9 mouse cellular contexts compared by ENCODE assay signal in genomic region chr19:45036867-45037266, GRCm38 (mm10). TPM values are rescaled to one million over a fixed set of nuclear protein-coding genes. Genes with fewer than 3 reads are reported as not detected.
DNase-seq lines count a peak whose midpoint lies in the region; ATAC-seq and TF ChIP-seq lines count a peak whose summit lies in the region.
"Had no signal": no experiment of that assay in that cellular context is flagged by ENCODE, and none has a peak within 500 bp of the region (broad histone marks: within the 10 kb centered on the region; RNA-seq: fewer than 3 reads in every experiment).

No protein-coding gene starts in this region.

- H3K9ac ChIP-seq in forebrain, embryonic 11.5 days (ENCODE audit: low read length) = no peak overlapping the region
- no peak overlapping the region for H3K9ac ChIP-seq in forebrain, embryonic 15.5 days (replicated peaks)
- no peak overlapping the region for H3K9ac ChIP-seq in liver, embryonic 14.5 days (replicated peaks)
- no peak overlapping the region for H3K9ac ChIP-seq in stomach, postnatal 0 days (ENCODE audit: low read length)
- H3K9ac ChIP-seq: neural tube, embryonic 13.5 days had no signal

- H3K4me2 ChIP-seq in forebrain, embryonic 11.5 days (ENCODE audit: low read depth, low read length, severe bottlenecking) = no peak overlapping the region
- no peak overlapping the region for H3K4me2 ChIP-seq in forebrain, embryonic 15.5 days (replicated peaks)
- H3K4me2 ChIP-seq in liver, embryonic 14.5 days (ENCODE audit: low read depth) = no peak overlapping the region
- no peak overlapping the region for H3K4me2 ChIP-seq in stomach, postnatal 0 days (replicated peaks; ENCODE audit: low read depth)
- H3K4me2 ChIP-seq: neural tube, embryonic 13.5 days had no signal

- no peaks in the 10 kb centered on the region for H3K36me3 ChIP-seq in forebrain, embryonic 11.5 days (ENCODE audit: control insufficient read depth, insufficient read depth, low read length)
- no peaks in the 10 kb centered on the region for H3K36me3 ChIP-seq in forebrain, embryonic 15.5 days
- H3K36me3 ChIP-seq in thymus, adult 2 months (ENCODE audit: control insufficient read depth, insufficient read depth, low read length) = no peaks in the 10 kb centered on the region
- H3K36me3 ChIP-seq in liver, embryonic 14.5 days (replicated peaks; ENCODE audit: control insufficient read depth, insufficient read depth, low read depth) = no peaks in the 10 kb centered on the region
- no peaks in the 10 kb centered on the region for H3K36me3 ChIP-seq in stomach, postnatal 0 days (ENCODE audit: control insufficient read depth, insufficient read depth, low read length)
- H3K36me3 ChIP-seq: neural tube, embryonic 13.5 days had no signal

- 0 out of 2 replicates have a peak, but pooled peaks cover 4% of the 10 kb centered on the region for H3K4me1 ChIP-seq in forebrain, embryonic 11.5 days (replicated peaks; ENCODE audit: control insufficient read depth, insufficient read depth, low read length)
- no peaks in the 10 kb centered on the region; the same call in 1 of the 2 replicates for H3K4me1 ChIP-seq in forebrain, embryonic 15.5 days
- 0 out of 2 replicates have a peak, but pooled peaks cover 4% of the 10 kb centered on the region for H3K4me1 ChIP-seq in thymus, adult 2 months (replicated peaks; ENCODE audit: control insufficient read depth, insufficient read depth, low read length)
- no peaks in the 10 kb centered on the region for H3K4me1 ChIP-seq in liver, embryonic 14.5 days (replicated peaks; ENCODE audit: control insufficient read depth in 2 of 2, insufficient read depth in 2 of 2, low read length in 1 of 2)
- H3K4me1 ChIP-seq in stomach, postnatal 0 days (replicated peaks; ENCODE audit: control insufficient read depth, insufficient read depth) = no peaks in the 10 kb centered on the region; the same call in 1 of the 2 replicates

- H3K27me3 ChIP-seq in forebrain, embryonic 11.5 days (ENCODE audit: control insufficient read depth, insufficient read depth, low read length) = peaks cover 3% of the 10 kb centered on the region; the same call in 1 of the 2 replicates
- no peaks in the 10 kb centered on the region; the same call in 1 of the 2 replicates for H3K27me3 ChIP-seq in forebrain, embryonic 15.5 days
- no peaks in the 10 kb centered on the region for H3K27me3 ChIP-seq in thymus, adult 2 months (ENCODE audit: control insufficient read depth, insufficient read depth, low read length)
- peaks cover 2% of the 10 kb centered on the region for H3K27me3 ChIP-seq in liver, embryonic 14.5 days (ENCODE audit: control insufficient read depth, insufficient read depth, low read length)
- H3K27me3 ChIP-seq in stomach, postnatal 0 days (ENCODE audit: control insufficient read depth, insufficient read depth, low read length) = no peaks in the 10 kb centered on the region

- 31% methylated on average over 16 of the region's 16 CpGs for WGBS in forebrain, embryonic 11.5 days
- 33% methylated on average over 16 of the region's 16 CpGs for WGBS in forebrain, embryonic 15.5 days
- WGBS in thymus, adult 2 months = 54% methylated on average over 16 of the region's 16 CpGs
- WGBS in liver, embryonic 14.5 days (ENCODE audit: insufficient replicate concordance) = 25% methylated on average over 16 of the region's 16 CpGs
- WGBS in stomach, postnatal 0 days = 36% methylated on average over 16 of the region's 16 CpGs

- TF ChIP-seq EP300 in liver, embryonic 14.5 days (IDR thresholded peaks at IDR 0.05; ENCODE audit: low read depth) = no peak
- no peak for TF ChIP-seq EP300 in stomach, postnatal 0 days (optimal IDR thresholded peaks at IDR 0.05)

- peak; percentile 72 for DNase-seq in forebrain, embryonic 11.5 days (ENCODE audit: low spot score)
- peak; percentile 54 for DNase-seq in thymus, adult 2 months
- no peak for DNase-seq in thymus, adult 18-20 months
- DNase-seq in liver, embryonic 14.5 days (ENCODE audit: low read depth in 3 of 3, low spot score in 3 of 3) = no peak
- DNase-seq in stomach, postnatal 0 days (ENCODE audit: low spot score) = peak; percentile 78

- TF ChIP-seq CTCF in thymus, adult 2 months (IDR thresholded peaks at IDR 0.05; ENCODE audit: borderline replicate concordance, control insufficient read depth, extremely low read depth, insufficient read depth, low read length, poor library complexity) = peak; percentile 45; the same call in 1 of the 2 replicates
- peak; percentile 88 for TF ChIP-seq CTCF in liver, embryonic 14.5 days (IDR thresholded peaks at IDR 0.05; ENCODE audit: low read depth)
- TF ChIP-seq CTCF in stomach, postnatal 0 days (IDR thresholded peaks at IDR 0.05; ENCODE audit: low read depth) = peak; percentile 79

- H3K4me3 ChIP-seq in forebrain, embryonic 11.5 days (ENCODE audit: low read depth, low read length) = no peak overlapping the region
- no peak overlapping the region for H3K4me3 ChIP-seq in forebrain, embryonic 15.5 days
- H3K4me3 ChIP-seq in thymus, adult 2 months (ENCODE audit: control insufficient read depth, insufficient read depth, low read length) = no peak overlapping the region
- no peak overlapping the region for H3K4me3 ChIP-seq in liver, embryonic 14.5 days (ENCODE audit: insufficient read depth in 1 of 2, low read depth in 2 of 2, low read length in 2 of 2)
- no peak overlapping the region for H3K4me3 ChIP-seq in stomach, postnatal 0 days (ENCODE audit: low read depth, low read length)
- H3K4me3 ChIP-seq: neural tube, embryonic 13.5 days had no signal

- no peaks in the 10 kb centered on the region for H3K9me3 ChIP-seq in forebrain, embryonic 11.5 days (ENCODE audit: control insufficient read depth, low read length)
- H3K9me3 ChIP-seq in forebrain, embryonic 15.5 days = no peaks in the 10 kb centered on the region
- H3K9me3 ChIP-seq in liver, embryonic 14.5 days (ENCODE audit: control insufficient read depth, low read length) = no peaks in the 10 kb centered on the region
- no peaks in the 10 kb centered on the region for H3K9me3 ChIP-seq in stomach, postnatal 0 days (ENCODE audit: control insufficient read depth, low read length)
- H3K9me3 ChIP-seq: neural tube, embryonic 13.5 days had no signal

- ATAC-seq in forebrain, embryonic 11.5 days (replicated peaks; ENCODE audit: low FRiP score) = no peak
- ATAC-seq in forebrain, embryonic 15.5 days (replicated peaks) = no peak
- ATAC-seq in erythroblast, adult 5-6 weeks (replicated peaks; ENCODE audit: low FRiP score, poor library complexity, severe bottlenecking) = peak; percentile 53; the same call in 1 of the 2 replicates
- 0 out of 2 replicates have a peak, but pooled peaks have one; percentile 19 for ATAC-seq in liver, embryonic 14.5 days (ENCODE audit: insufficient read depth)
- peak; percentile 14; the same call in 1 of the 2 replicates for ATAC-seq in stomach, postnatal 0 days (ENCODE audit: low FRiP score, low TSS enrichment)
- no peak for ATAC-seq in frontal cortex, adult (ENCODE audit: low TSS enrichment)

- no peak for TF ChIP-seq POLR2A in thymus, adult 2 months (IDR thresholded peaks at IDR 0.05; ENCODE audit: control insufficient read depth, extremely low read depth, insufficient read depth, low read length, poor library complexity)

- H3K27ac ChIP-seq in forebrain, embryonic 11.5 days (ENCODE audit: low read depth, low read length) = no peak overlapping the region
- no peak overlapping the region for H3K27ac ChIP-seq in forebrain, embryonic 15.5 days (replicated peaks)
- no peak overlapping the region for H3K27ac ChIP-seq in thymus, adult 2 months (ENCODE audit: control insufficient read depth, insufficient read depth, low read length)
- no peak overlapping the region for H3K27ac ChIP-seq in liver, embryonic 14.5 days
- no peak overlapping the region for H3K27ac ChIP-seq in stomach, postnatal 0 days (replicated peaks)
- H3K27ac ChIP-seq: neural tube, embryonic 13.5 days had no signal

RNA-seq across cellular contexts. Expression of gene Pdzd7, which starts 8.7 kb away (rescaled TPM):
- polyA plus RNA-seq in forebrain, embryonic 11.5 days (2014; fragmentation: Nextera tagmentation; extraction: Ambion mirVana) = 0.61 and 0.63 TPM in 2 replicates
- polyA plus RNA-seq in forebrain, embryonic 15.5 days (2015; fragmentation: Nextera tagmentation; extraction: Ambion mirVana) = 1.7 and 2.2 TPM in 2 replicates
- 0.33 and 0.47 TPM in 2 replicates for polyA plus RNA-seq in thymus, adult 2 months (2012; rRNA removed)
- total RNA-seq in erythroblast, adult 5-6 weeks (2015; ENCODE audit: low replicate concordance) = not detected in 2 replicates
- total RNA-seq in erythroblast, adult 5-6 weeks (2017; ENCODE audit: low replicate concordance) = 0.28 TPM in 1 of 2 replicates, not detected in the other
- polyA plus RNA-seq in liver, embryonic 14.5 days (2012; rRNA removed) = 0.02 and 0.03 TPM in 2 replicates
- not detected in 2 replicates for polyA plus RNA-seq in liver, embryonic 14.5 days (2014; fragmentation: Nextera tagmentation; extraction: Ambion mirVana)
- 0.33 TPM in 2 replicates for polyA plus RNA-seq in stomach, postnatal 0 days (2015; fragmentation: Nextera tagmentation; extraction: Ambion mirVana)

RNA-seq across cellular contexts. Expression of gene Sfxn3, which starts 10.4 kb away (rescaled TPM):
- polyA plus RNA-seq in forebrain, embryonic 11.5 days (2014; fragmentation: Nextera tagmentation; extraction: Ambion mirVana) = 15.4 and 18.7 TPM in 2 replicates
- 65.0 and 67.6 TPM in 2 replicates for polyA plus RNA-seq in forebrain, embryonic 15.5 days (2015; fragmentation: Nextera tagmentation; extraction: Ambion mirVana)
- 46.9 and 61.1 TPM in 2 replicates for polyA plus RNA-seq in thymus, adult 2 months (2012; rRNA removed)
- 9.4 and 16.7 TPM in 2 replicates for total RNA-seq in erythroblast, adult 5-6 weeks (2015; ENCODE audit: low replicate concordance)
- total RNA-seq in erythroblast, adult 5-6 weeks (2017; ENCODE audit: low replicate concordance) = 3.4 and 3.8 TPM in 2 replicates
- 2.4 TPM in 2 replicates for polyA plus RNA-seq in liver, embryonic 14.5 days (2012; rRNA removed)
- 1.8 and 2.5 TPM in 2 replicates for polyA plus RNA-seq in liver, embryonic 14.5 days (2014; fragmentation: Nextera tagmentation; extraction: Ambion mirVana)
- polyA plus RNA-seq in stomach, postnatal 0 days (2015; fragmentation: Nextera tagmentation; extraction: Ambion mirVana) = 26.7 and 29.7 TPM in 2 replicates

RNA-seq across cellular contexts. Expression of gene Lzts2, which starts 22.7 kb away (rescaled TPM):
- 52.7 and 56.9 TPM in 2 replicates for polyA plus RNA-seq in forebrain, embryonic 11.5 days (2014; fragmentation: Nextera tagmentation; extraction: Ambion mirVana)
- polyA plus RNA-seq in forebrain, embryonic 15.5 days (2015; fragmentation: Nextera tagmentation; extraction: Ambion mirVana) = 25.7 and 27.7 TPM in 2 replicates
- 37.6 and 41.2 TPM in 2 replicates for polyA plus RNA-seq in thymus, adult 2 months (2012; rRNA removed)
- not detected in 2 replicates for total RNA-seq in erythroblast, adult 5-6 weeks (2015; ENCODE audit: low replicate concordance)
- 0.42 and 0.60 TPM in 2 replicates for total RNA-seq in erythroblast, adult 5-6 weeks (2017; ENCODE audit: low replicate concordance)
- 4.8 and 6.2 TPM in 2 replicates for polyA plus RNA-seq in liver, embryonic 14.5 days (2012; rRNA removed)
- polyA plus RNA-seq in liver, embryonic 14.5 days (2014; fragmentation: Nextera tagmentation; extraction: Ambion mirVana) = 3.7 and 6.0 TPM in 2 replicates
- polyA plus RNA-seq in stomach, postnatal 0 days (2015; fragmentation: Nextera tagmentation; extraction: Ambion mirVana) = 40.1 and 45.0 TPM in 2 replicates

RNA-seq across cellular contexts. Expression of gene Mrpl43, which starts 30.6 kb away (rescaled TPM):
- 71.4 and 78.1 TPM in 2 replicates for polyA plus RNA-seq in forebrain, embryonic 11.5 days (2014; fragmentation: Nextera tagmentation; extraction: Ambion mirVana)
- polyA plus RNA-seq in forebrain, embryonic 15.5 days (2015; fragmentation: Nextera tagmentation; extraction: Ambion mirVana) = 83.9 and 87.1 TPM in 2 replicates
- 121 and 137 TPM in 2 replicates for polyA plus RNA-seq in thymus, adult 2 months (2012; rRNA removed)
- total RNA-seq in erythroblast, adult 5-6 weeks (2015; ENCODE audit: low replicate concordance) = 9.2 and 14.0 TPM in 2 replicates
- 8.0 and 11.6 TPM in 2 replicates for total RNA-seq in erythroblast, adult 5-6 weeks (2017; ENCODE audit: low replicate concordance)
- polyA plus RNA-seq in liver, embryonic 14.5 days (2012; rRNA removed) = 28.9 and 30.5 TPM in 2 replicates
- 19.6 and 20.5 TPM in 2 replicates for polyA plus RNA-seq in liver, embryonic 14.5 days (2014; fragmentation: Nextera tagmentation; extraction: Ambion mirVana)
- polyA plus RNA-seq in stomach, postnatal 0 days (2015; fragmentation: Nextera tagmentation; extraction: Ambion mirVana) = 67.2 and 67.3 TPM in 2 replicates

RNA-seq across cellular contexts. Expression of gene Twnk, which starts 31.4 kb away (rescaled TPM):
- polyA plus RNA-seq in forebrain, embryonic 11.5 days (2014; fragmentation: Nextera tagmentation; extraction: Ambion mirVana) = 18.4 and 19.9 TPM in 2 replicates
- polyA plus RNA-seq in forebrain, embryonic 15.5 days (2015; fragmentation: Nextera tagmentation; extraction: Ambion mirVana) = 24.0 and 24.4 TPM in 2 replicates
- polyA plus RNA-seq in thymus, adult 2 months (2012; rRNA removed) = 11.5 and 11.6 TPM in 2 replicates
- total RNA-seq in erythroblast, adult 5-6 weeks (2015; ENCODE audit: low replicate concordance) = 0.84 and 3.5 TPM in 2 replicates
- 1.9 and 5.2 TPM in 2 replicates for total RNA-seq in erythroblast, adult 5-6 weeks (2017; ENCODE audit: low replicate concordance)
- 6.0 and 8.0 TPM in 2 replicates for polyA plus RNA-seq in liver, embryonic 14.5 days (2012; rRNA removed)
- 4.3 TPM in 2 replicates for polyA plus RNA-seq in liver, embryonic 14.5 days (2014; fragmentation: Nextera tagmentation; extraction: Ambion mirVana)
- polyA plus RNA-seq in stomach, postnatal 0 days (2015; fragmentation: Nextera tagmentation; extraction: Ambion mirVana) = 7.9 and 8.5 TPM in 2 replicates

Comparison
In these comparisons a context has a peak if more than half of its experiments do, and no peak if none do; other contexts are left out.
1. DNase-seq: peak in forebrain, embryonic 11.5 days (single experiment), thymus, adult 2 months (single experiment) and stomach, postnatal 0 days (single experiment); none in thymus, adult 18-20 months (0 of 2) and liver, embryonic 14.5 days (0 of 3).
2. ATAC-seq: peak in erythroblast, adult 5-6 weeks (single experiment), liver, embryonic 14.5 days (single experiment) and stomach, postnatal 0 days (single experiment); none in forebrain, embryonic 11.5 days (single experiment), forebrain, embryonic 15.5 days (single experiment) and frontal cortex, adult (single experiment).
3. Peak in every context shown above with its lines, with median percentiles within 50 percentile points of each other: CTCF ChIP-seq.